Mouse (Mus musculus): ENCODE measurements around the gene Ccl28. TPM values are rescaled to one million over a fixed set of nuclear protein-coding genes. Genes with fewer than 3 reads are reported as not detected.
"Not testable (repeated sequence)": the region's sequence is repeated elsewhere in the genome, so short reads cannot be mapped to it uniquely, and the experiment has no call there.

The Ccl28 gene
- polyA plus RNA-seq, 1 experiment: not detected

- no peak for DNase-seq (ENCODE audit: low read depth in 1 of 2, low spot score in 2 of 2)
- H3K4me1 ChIP-seq (ENCODE audit: control insufficient read depth, insufficient read depth, insufficient read length): no peaks in the 10 kb centered on the region
- H3K4me3 ChIP-seq (ENCODE audit: extremely low read depth, insufficient read depth, insufficient read length): no peak overlapping the region
- no peak overlapping the region for H3K27ac ChIP-seq (ENCODE audit: insufficient read depth, low read length)
- H3K27me3 ChIP-seq (ENCODE audit: control insufficient read depth, insufficient read depth, low read length): no peaks in the 10 kb centered on the region
- WGBS: 94% methylated on average over 3 of the region's 3 CpGs
- TF ChIP-seq POLR2A (IDR thresholded peaks at IDR 0.05; ENCODE audit: low read depth, low read length) (no peak), CTCF (IDR thresholded peaks at IDR 0.05; ENCODE audit: extremely low read depth, insufficient read depth, insufficient read length, insufficient replicate concordance) (no peak)
- H3K36me3 ChIP-seq (ENCODE audit: control insufficient read depth, insufficient read depth, low read length): no peaks in the 10 kb centered on the region
Observed at GRCm38 (mm10) chr13:119618841-119619240, 4.8 kb upstream of the Ccl28 start.

- no peak overlapping the region for H3K27ac ChIP-seq (ENCODE audit: insufficient read depth, low read length)
- no peak for DNase-seq (ENCODE audit: low read depth in 1 of 2, low spot score in 2 of 2)
- 87% methylated on average over 3 of the region's 3 CpGs for WGBS
- H3K4me3 ChIP-seq (ENCODE audit: extremely low read depth, insufficient read depth, insufficient read length): no peak overlapping the region
- H3K4me1 ChIP-seq (ENCODE audit: control insufficient read depth, insufficient read depth, insufficient read length): no peaks in the 10 kb centered on the region
- TF ChIP-seq CTCF (IDR thresholded peaks at IDR 0.05; ENCODE audit: extremely low read depth, insufficient read depth, insufficient read length, insufficient replicate concordance) (no peak), POLR2A (IDR thresholded peaks at IDR 0.05; ENCODE audit: low read depth, low read length) (no peak)
- H3K27me3 ChIP-seq (ENCODE audit: control insufficient read depth, insufficient read depth, low read length): no peaks in the 10 kb centered on the region
- no peaks in the 10 kb centered on the region for H3K36me3 ChIP-seq (ENCODE audit: control insufficient read depth, insufficient read depth, low read length)
Observed at GRCm38 (mm10) chr13:119619735-119620134, 3.9 kb upstream of the Ccl28 start.

- not testable (repeated sequence) for H3K27me3 ChIP-seq (ENCODE audit: control insufficient read depth, insufficient read depth, low read length); H3K4me3 ChIP-seq (ENCODE audit: extremely low read depth, insufficient read depth, insufficient read length); H3K36me3 ChIP-seq (ENCODE audit: control insufficient read depth, insufficient read depth, low read length); DNase-seq (ENCODE audit: low read depth in 1 of 2, low spot score in 2 of 2); H3K27ac ChIP-seq (ENCODE audit: insufficient read depth, low read length); H3K4me1 ChIP-seq (ENCODE audit: control insufficient read depth, insufficient read depth, insufficient read length)
- WGBS: 74% methylated on average over 5 of the region's 5 CpGs
Observed at GRCm38 (mm10) chr13:119625952-119626351, 2.3 kb downstream of the Ccl28 start.

GRCm38 (mm10) chr13:119631482-119632155, 8.0 kb downstream of the Ccl28 start:
- 11% methylated on average over 33 of the region's 33 CpGs for WGBS
- no peaks in the 10 kb centered on the region for H3K36me3 ChIP-seq (ENCODE audit: control insufficient read depth, insufficient read depth, low read length)
- peak; percentile 63 to 77 for DNase-seq (ENCODE audit: low read depth in 1 of 2, low spot score in 2 of 2)
- no peak for TF ChIP-seq POLR2A (IDR thresholded peaks at IDR 0.05; ENCODE audit: low read depth, low read length)
- no peak for TF ChIP-seq CTCF (IDR thresholded peaks at IDR 0.05; ENCODE audit: extremely low read depth, insufficient read depth, insufficient read length, insufficient replicate concordance)
- H3K4me1 ChIP-seq (ENCODE audit: control insufficient read depth, insufficient read depth, insufficient read length): no peaks in the 10 kb centered on the region
- H3K27ac ChIP-seq (ENCODE audit: insufficient read depth, low read length): no peak overlapping the region
- peak overlapping the region; percentile 60 for H3K4me3 ChIP-seq (ENCODE audit: extremely low read depth, insufficient read depth, insufficient read length)
- H3K27me3 ChIP-seq (ENCODE audit: control insufficient read depth, insufficient read depth, low read length): no peaks in the 10 kb centered on the region

- WGBS: 85% methylated on average over 4 of the region's 4 CpGs
- DNase-seq (ENCODE audit: low read depth in 1 of 2, low spot score in 2 of 2): no peak
- H3K4me3 ChIP-seq (ENCODE audit: extremely low read depth, insufficient read depth, insufficient read length): no peak overlapping the region
- no peak overlapping the region for H3K27ac ChIP-seq (ENCODE audit: insufficient read depth, low read length)
- no peaks in the 10 kb centered on the region for H3K36me3 ChIP-seq (ENCODE audit: control insufficient read depth, insufficient read depth, low read length)
- no peaks in the 10 kb centered on the region for H3K27me3 ChIP-seq (ENCODE audit: control insufficient read depth, insufficient read depth, low read length)
- H3K4me1 ChIP-seq (ENCODE audit: control insufficient read depth, insufficient read depth, insufficient read length): no peaks in the 10 kb centered on the region
- no peak for TF ChIP-seq CTCF (IDR thresholded peaks at IDR 0.05; ENCODE audit: extremely low read depth, insufficient read depth, insufficient read length, insufficient replicate concordance)
- no peak for TF ChIP-seq POLR2A (IDR thresholded peaks at IDR 0.05; ENCODE audit: low read depth, low read length)
Observed at GRCm38 (mm10) chr13:119632156-119632548, 8.5 kb downstream of the Ccl28 start.

- Histone ChIP-seq H3K4me3 (ENCODE audit: extremely low read depth, insufficient read depth, insufficient read length) (no peak overlapping the region), H3K4me1 (ENCODE audit: control insufficient read depth, insufficient read depth, insufficient read length) (no peaks in the 10 kb centered on the region), H3K27ac (ENCODE audit: insufficient read depth, low read length) (no peak overlapping the region), H3K36me3 (ENCODE audit: control insufficient read depth, insufficient read depth, low read length) (no peaks in the 10 kb centered on the region), H3K27me3 (ENCODE audit: control insufficient read depth, insufficient read depth, low read length) (no peaks in the 10 kb centered on the region)
- DNase-seq (ENCODE audit: low read depth in 1 of 2, low spot score in 2 of 2): no peak
- 47% methylated on average over 2 of the region's 2 CpGs for WGBS
- TF ChIP-seq POLR2A (IDR thresholded peaks at IDR 0.05; ENCODE audit: low read depth, low read length): no peak
- no peak for TF ChIP-seq CTCF (IDR thresholded peaks at IDR 0.05; ENCODE audit: extremely low read depth, insufficient read depth, insufficient read length, insufficient replicate concordance)
Observed at GRCm38 (mm10) chr13:119635496-119635895, 11.9 kb downstream of the Ccl28 start.

- 88% methylated on average over 4 of the region's 4 CpGs for WGBS
- H3K4me3 ChIP-seq (ENCODE audit: extremely low read depth, insufficient read depth, insufficient read length): no peak overlapping the region
- TF ChIP-seq POLR2A (IDR thresholded peaks at IDR 0.05; ENCODE audit: low read depth, low read length): no peak
- no peak for TF ChIP-seq CTCF (IDR thresholded peaks at IDR 0.05; ENCODE audit: extremely low read depth, insufficient read depth, insufficient read length, insufficient replicate concordance)
- no peak overlapping the region for H3K27ac ChIP-seq (ENCODE audit: insufficient read depth, low read length)
- no peaks in the 10 kb centered on the region for H3K36me3 ChIP-seq (ENCODE audit: control insufficient read depth, insufficient read depth, low read length)
- H3K27me3 ChIP-seq (ENCODE audit: control insufficient read depth, insufficient read depth, low read length): no peaks in the 10 kb centered on the region
- H3K4me1 ChIP-seq (ENCODE audit: control insufficient read depth, insufficient read depth, insufficient read length): no peaks in the 10 kb centered on the region
- DNase-seq (ENCODE audit: low read depth in 1 of 2, low spot score in 2 of 2): no peak
Observed at GRCm38 (mm10) chr13:119637837-119638236, 14.2 kb downstream of the Ccl28 start.

Data from spleen, adult 2 months (tissue).